Mouse (Mus musculus) urinary bladder, postnatal 25 days (tissue): ENCODE results near the gene Diaph3.
A peak's percentile ranks its signal among the peaks of the same experiment; 100 is the strongest.
"Not testable (repeated sequence)": the region's sequence is repeated elsewhere in the genome, so short reads cannot be mapped to it uniquely, and the experiment has no call there.

Experiments used
- DNase-seq: peaks from one replicate; pipeline ENCODE4 v3.0.0; 2022; ENCODE audit warnings: low spot score

The Diaph3 gene

DNA sequence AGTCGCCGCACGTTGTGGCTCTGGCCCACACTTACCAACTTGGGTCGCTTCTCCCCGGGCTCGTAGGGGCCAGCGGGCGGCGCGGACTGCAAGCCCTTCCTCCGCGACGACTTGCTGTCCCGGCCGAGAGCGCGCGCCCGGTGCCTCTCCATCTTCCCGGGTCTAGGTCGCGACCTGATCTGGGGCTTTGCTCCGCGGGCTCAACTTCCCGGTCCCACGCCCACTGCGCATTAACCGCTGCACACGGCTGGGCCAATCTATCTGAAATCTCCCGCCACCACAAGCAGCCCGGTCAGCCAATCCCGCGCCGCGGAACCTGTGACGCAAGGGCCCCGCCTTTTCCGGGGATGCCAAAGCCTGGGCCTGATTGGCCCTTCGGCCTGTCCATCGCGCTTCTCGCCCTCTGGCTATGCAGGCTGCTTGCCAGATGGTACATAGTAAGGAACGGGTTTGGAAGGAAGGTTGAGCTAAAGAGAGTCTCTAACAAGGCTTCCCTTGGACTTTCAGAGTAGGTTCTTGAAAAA lies at the start of gene Diaph3:
TSS of gene Diaph3 (minus strand) at position 273 of the 524 bp plus-strand sequence.
- DNase-seq, result peak; percentile 97

DNA sequence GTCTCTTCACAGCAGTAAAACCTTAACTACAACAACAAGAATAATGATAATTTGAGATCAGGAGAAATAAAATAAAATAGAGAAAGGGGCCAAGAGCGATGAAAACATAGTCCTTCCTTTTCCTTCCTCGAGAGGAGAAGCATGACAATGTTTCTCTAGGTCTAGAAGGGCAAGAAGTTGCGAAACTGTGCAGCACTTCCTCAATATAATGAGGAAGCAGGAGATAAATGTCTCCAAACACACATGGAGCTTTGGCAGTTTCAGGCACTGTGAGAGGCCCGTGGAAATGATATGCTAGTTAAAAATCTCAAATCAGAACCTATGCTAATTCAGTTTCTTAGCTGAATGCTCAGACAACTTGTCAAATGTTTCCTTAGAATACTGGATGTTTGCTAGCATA lies 49.6 kb upstream of the Diaph3 start:
- no peak for DNase-seq

GRCm38 (mm10) chr14:87171577-87171976 lies 30.5 kb upstream of the Diaph3 start:
- DNase-seq, result no peak

- no peak for DNase-seq
Measured at GRCm38 (mm10) chr14:87169151-87169550, 28.1 kb upstream of the Diaph3 start.

DNA sequence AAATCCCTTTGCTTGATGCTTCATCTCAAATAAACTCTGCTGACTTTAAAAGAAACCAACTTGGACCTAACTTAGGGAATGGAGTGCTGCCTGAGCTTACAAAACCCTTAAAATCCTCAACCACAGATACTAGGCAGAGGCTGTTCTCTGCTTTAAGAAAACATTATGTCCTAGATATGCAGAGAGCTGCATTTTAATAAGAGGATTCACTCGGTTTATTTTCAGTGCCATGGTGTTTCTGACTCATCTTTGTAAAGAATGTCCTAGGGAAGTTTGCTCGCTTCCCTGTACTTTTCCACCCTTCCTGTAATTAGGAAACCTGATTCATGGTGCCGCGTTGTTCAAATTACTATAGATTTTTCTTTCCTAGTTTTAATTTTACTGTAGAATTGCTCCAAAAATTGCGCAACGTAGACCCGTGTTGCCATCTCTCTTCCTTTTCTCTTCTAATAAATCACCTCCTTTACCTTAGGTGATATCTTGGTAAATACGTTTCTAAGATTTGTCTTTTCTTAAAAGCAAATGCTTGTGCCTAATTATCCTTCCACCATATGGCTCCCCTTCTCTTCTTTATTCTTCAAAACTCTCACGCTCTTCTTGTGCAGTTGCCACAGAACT lies 14.7 kb upstream of the Diaph3 start:
- DNase-seq, result no peak

DNA sequence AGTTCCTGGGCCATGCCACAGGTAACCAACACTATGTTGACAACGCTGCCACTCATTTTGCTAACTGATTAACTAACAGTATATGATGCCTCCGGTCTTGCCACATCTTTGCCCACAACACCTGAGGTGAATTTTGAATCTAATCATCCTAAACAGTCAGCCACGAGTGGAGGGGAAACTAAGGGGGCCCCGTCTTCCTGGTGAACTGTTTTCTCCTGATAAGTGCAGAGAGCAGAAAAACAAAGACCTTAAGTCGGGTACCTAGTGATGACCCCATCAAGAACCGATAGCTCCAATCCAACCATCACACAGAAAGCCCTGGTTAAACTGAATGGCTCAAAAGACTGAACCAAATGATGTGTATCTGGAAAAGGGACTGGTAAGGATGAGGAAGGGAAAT lies 8.6 kb upstream of the Diaph3 start:
- no peak for DNase-seq

DNA sequence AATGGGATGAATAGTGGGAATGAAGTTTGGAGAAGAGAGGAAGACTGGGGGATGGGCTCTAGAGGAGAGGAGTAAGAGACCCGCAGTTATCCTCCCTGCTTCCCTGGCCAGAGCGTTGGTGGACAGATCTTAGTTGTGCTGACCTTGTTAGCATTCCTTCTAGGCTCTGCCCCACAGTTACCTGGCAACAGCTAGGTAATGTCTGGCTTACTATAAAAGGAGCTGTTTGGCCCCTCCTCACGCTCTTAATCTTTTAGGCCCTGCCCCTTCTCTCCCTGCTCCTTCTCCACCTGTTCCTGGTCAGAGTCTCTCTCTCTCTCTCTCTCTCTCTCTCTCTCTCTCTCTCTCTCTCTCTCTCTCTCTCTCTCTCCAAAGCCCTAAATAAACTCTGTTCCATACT lies 5.7 kb upstream of the Diaph3 start:
- DNase-seq, result no peak

GRCm38 (mm10) chr14:87145351-87145750 lies 4.3 kb upstream of the Diaph3 start:
- no peak for DNase-seq

GRCm38 (mm10) chr14:87141777-87142176 lies 742 bp upstream of the Diaph3 start:
- no peak for DNase-seq

DNA sequence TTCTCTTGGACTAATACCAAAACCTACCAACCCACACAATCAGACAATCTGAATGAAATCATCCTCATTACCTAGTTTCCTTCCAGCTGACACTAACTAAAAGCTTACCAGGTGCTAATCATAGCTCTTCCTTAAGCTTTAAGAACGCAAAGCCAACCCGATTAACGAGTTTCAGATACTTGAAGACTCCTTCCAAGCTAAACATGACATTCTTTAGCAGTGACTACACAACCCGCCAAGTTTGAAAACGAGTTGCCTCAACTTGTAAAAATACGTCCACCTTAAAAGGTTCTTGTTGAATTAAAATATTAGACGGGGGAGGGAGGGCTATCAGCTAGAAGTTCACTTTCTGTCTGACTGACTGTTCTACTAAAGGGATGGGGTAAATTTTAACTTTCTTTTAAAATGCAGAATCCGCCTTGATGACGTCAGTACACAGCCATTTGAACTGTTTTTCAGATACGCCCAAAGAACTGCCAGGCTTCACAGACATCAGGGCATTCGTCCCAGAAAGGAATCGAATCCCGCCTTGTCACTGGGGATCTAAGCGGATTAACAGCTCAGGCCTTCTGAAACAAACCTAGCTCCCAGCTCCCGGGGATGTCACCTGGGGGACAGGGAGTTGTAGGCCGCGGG lies 590 bp downstream of the Diaph3 start:
- DNase-seq, result no peak

GRCm38 (mm10) chr14:87126076-87126639 lies 14.9 kb downstream of the Diaph3 start:
- no peak for DNase-seq

DNA sequence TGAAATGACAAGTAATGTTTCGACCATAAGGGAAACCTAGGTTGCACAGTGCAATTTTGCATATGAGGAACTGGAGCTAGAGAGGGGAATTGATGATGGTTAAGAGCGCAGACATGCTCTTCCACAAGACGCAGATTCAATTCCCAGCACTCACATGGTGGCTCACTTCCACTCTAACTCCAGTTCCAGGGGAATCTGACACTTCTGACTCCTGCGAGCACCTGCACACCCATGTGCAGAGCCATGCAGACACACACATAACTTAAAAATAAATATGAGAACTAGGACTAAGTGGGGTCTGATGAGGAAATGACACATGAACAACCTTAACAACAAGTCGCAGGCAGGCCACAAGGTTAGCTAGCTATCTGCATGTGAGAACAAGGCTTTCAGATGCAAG lies 15.5 kb downstream of the Diaph3 start:
- no peak for DNase-seq

DNA sequence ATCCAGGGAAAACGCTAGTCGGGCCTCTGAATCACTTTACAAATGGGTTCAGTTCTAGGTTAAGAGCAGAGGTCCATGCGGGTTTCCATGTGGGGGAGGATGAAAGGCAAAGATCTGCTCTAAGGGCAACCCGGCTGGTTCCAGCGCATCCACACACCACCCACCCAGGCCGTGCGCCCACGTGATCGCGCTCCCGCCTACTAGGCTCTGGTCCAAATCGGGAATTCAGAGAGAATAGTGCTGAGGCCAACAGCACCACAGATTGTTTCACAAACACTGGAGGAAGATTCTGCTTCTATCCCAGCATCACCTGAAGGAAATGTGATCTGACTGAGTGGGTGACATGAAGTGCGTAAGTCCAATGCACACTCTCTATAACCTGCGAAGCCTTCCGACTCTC lies 17.9 kb downstream of the Diaph3 start:
- no peak for DNase-seq

DNA sequence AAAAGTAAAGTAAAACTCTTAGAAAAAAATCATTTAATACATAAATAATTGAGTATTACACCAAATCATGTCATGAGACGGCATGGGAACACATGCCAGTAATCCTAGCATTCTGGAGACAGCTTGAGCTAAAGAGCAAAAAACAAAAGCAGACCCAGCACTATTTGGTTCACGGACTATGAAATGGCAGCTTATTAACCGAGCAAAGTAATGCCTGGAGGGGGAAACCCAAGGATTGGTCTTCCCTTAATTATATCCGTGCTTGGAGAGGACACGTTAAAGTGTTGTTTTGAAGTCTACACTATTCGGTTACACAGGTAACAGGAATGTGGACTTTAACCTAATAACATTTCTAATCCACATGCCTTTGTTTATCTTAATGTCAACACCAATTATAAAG lies 19.2 kb downstream of the Diaph3 start:
- no peak for DNase-seq

- no peak for DNase-seq
Measured at GRCm38 (mm10) chr14:87110634-87111033, 30.4 kb downstream of the Diaph3 start.

DNA sequence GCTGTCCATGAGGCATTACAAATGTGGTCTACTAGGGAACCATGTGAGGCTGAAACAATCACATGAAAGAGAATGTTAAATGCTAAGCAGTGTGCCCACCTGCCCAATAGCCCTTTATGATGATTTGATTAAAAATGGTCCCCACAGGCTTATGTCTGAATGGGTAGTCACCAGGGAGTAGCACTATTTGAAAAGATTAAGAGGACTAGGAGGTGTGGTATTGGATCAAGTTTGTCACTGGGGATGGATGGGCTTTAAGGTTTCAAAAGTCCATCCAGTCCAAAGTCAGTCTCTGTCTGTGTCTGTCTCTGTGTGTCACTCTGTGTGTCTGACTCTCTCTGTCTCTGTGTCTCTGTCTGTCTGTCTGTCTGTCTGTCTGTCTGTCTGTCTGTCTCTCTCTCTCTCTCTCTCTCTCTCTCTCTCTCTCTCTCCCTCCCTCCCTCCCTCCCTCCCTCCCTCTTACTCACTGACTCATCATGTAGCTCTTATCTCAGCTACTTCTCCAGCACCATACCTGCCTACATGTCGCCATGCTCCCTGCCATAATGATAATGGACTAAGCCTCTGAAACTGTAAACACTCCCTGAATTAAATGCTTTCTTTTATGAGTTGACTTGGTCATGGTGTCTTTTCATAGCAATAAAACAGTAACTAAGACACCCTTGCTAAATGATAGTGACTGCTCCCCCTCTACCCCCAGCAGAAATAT lies 41.5 kb downstream of the Diaph3 start:
- DNase-seq, result no peak

- DNase-seq, result no peak
Measured at GRCm38 (mm10) chr14:87098093-87098492, 42.9 kb downstream of the Diaph3 start.

DNA sequence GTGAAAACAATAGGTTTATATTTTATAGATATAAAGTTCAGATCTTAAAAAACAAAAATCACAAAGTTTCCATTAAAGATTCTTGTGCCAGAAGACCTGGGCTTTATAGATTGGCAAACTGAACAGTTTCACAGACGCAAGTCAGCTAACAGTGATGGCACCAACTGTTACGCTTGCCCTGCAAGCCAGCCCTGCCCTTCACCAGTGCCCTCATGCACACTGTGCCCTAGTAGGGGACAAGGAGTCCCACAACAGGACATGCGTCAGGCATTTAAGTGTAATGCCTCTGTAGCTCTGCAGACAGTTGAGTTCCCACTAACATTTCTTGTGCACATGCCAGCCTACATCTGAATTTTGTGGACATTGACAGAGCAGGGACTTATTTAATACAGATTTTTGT lies 49.5 kb downstream of the Diaph3 start:
- no peak for DNase-seq

- no peak for DNase-seq
Measured at GRCm38 (mm10) chr14:87091108-87091507, 49.9 kb downstream of the Diaph3 start.

DNA sequence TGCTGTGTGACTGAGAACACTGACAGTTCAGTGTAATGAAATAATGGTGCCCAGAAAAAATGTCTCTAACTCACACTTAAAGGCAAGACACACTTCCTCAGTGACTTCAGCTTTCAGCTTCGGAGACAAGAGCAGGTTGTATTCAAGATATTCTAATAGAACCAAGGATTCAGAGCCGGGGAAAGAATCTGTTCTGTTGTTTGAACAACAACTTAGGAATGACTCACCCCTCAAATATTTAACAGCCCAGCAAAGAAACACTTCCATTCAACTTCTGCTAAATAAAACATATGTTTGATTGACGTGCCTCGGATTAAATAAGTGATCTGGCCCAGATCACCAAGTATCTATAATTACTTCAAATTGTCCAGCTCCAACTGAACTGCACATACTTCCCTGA lies 52.1 kb downstream of the Diaph3 start:
- DNase-seq, result no peak

DNA sequence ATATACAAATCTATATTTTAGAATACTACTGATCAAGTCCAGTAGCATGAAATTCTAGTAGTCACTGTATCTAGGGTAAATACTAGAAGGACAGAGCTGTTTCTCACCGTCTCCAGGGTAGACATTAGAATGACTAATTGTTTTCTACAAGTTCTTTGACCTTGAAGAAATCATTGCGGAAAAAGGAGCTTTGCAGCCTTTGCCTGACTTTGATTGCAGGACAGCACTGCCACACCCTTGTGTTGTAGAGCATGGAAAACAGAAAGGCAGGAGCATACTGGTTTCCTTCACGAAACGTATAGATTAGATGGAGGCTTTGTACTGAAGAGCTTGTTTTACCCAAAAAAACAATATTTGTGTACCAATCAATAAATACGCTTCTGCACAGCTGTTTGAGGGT lies 52.6 kb downstream of the Diaph3 start:
- DNase-seq, result no peak

DNA sequence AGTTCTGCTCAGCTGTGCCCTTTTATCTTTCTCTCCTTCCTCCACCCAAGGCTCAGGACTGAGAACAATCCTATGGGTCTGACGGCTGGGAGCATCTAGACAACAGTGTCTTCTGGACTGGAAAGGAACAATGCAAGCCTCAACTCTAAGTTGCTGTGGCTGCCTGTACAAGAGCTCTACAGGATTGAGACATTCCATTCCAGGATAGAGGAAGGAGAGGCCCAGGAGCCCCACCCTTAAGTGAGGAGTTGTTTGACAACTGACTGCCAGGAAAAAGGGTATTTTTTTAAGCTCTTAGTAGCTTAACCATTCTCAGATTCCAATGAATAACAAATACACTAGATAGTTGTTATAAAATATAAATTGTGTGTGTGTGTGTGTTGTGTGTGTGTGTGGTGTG lies 53.0 kb downstream of the Diaph3 start:
- DNase-seq, result no peak

DNA sequence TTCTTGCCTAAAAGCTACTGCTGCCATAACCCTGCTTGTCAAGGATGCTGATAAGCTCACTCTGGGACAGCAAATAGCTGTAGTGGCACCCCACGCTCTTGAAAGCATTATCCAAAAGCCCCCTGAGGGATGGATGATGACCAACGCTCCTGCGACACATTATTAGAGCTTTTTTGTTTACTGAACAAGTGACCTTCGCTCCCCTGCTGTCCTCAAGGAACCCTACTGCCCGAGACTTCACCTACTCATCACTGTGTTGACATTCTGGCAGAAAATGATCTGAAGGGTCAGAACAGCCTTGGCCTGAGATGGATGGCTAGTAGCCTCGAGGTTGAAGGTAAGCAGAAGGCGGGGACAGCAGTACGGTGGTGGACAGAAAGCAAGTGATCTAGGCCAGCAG lies 56.1 kb downstream of the Diaph3 start:
- DNase-seq, result not testable (repeated sequence)
